Mouse (Mus musculus) olfactory bulb, adult 2 months (tissue): Measurements from ENCODE around the gene Ptpn21.

ENCODE experiments used
- CTCF ChIP-seq: fragments of 200-500 bp; IDR thresholded peaks from 2 replicates; pipeline ENCODE4 v1.5.1; 2012; ENCODE audit warnings: low read depth, mild to moderate bottlenecking, low read length, moderate library complexity; ENCODE audit not compliant: insufficient read depth
- POLR2A ChIP-seq: fragments of 200-500 bp; IDR thresholded peaks from 2 replicates; pipeline ENCODE4 v1.6.1; 2012; ENCODE audit warnings: mild to moderate bottlenecking, low read depth, low read length, moderate library complexity; ENCODE audit not compliant: insufficient read depth

- TF ChIP-seq POLR2A, result no peak
- TF ChIP-seq CTCF, result no peak
These were observed 8.4 kb upstream of the Ptpn21 start for GRCm38 (mm10) chr12:98745626-98746025.
